Mouse (Mus musculus): Measurements from ENCODE around the gene Ighmbp2. TPM values are rescaled to one million over a fixed set of nuclear protein-coding genes. Genes with fewer than 3 reads are reported as not detected.

Gene Ighmbp2
- 3.9 and 4.6 TPM in 2 replicates for polyA plus RNA-seq (2015; fragmentation: Nextera tagmentation; extraction: Ambion mirVana)

DNA sequence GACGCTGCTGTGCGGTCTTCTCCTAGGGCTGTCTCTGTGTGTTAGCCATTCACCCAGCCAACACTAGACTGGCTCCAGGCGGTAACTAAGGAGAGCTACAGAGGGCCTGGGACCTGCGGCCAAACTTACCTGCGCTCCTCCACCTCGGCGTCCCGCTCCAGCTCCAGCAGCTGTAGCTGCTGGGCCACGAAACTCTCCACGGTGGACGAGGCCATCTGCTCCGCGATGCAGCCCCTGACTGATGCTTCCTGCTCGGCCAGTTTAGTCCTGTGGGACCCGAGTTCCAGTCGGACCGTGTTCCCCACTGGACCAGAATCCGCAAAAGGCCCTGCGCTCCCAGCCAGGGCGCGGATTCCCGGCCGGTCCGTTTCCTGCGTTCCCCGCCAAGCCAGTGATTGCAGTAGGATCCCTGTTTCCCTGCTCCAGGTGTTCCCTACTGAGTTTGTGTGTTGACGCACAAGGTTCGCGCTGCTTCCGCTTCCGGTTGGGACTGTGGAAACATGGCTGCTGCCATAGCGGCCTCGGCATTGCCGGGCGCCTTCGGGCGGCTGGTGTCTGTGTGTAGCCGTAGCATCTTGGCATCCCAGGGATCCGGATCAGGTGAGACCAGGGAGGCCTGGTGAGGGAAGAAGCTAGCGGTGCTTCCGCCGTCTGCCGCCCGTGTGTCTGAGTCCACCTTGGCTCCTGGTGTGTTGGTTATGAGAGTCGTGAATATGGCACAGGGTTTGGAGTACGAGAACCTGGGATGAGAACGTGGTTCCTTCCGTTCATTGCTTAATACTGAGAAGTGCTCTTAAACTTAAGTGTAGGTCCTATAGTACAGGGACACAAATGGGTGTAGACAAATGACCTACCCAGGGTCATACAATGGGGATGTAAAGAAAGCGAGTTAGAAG lies at the start of gene Ighmbp2, which contains the start of gene Mrpl21:
Ighmbp2 (minus strand) TSS at position 446 of the 896 bp plus-strand sequence.
Mrpl21 (plus strand) TSS at position 330 of the 896 bp plus-strand sequence.

DNA sequence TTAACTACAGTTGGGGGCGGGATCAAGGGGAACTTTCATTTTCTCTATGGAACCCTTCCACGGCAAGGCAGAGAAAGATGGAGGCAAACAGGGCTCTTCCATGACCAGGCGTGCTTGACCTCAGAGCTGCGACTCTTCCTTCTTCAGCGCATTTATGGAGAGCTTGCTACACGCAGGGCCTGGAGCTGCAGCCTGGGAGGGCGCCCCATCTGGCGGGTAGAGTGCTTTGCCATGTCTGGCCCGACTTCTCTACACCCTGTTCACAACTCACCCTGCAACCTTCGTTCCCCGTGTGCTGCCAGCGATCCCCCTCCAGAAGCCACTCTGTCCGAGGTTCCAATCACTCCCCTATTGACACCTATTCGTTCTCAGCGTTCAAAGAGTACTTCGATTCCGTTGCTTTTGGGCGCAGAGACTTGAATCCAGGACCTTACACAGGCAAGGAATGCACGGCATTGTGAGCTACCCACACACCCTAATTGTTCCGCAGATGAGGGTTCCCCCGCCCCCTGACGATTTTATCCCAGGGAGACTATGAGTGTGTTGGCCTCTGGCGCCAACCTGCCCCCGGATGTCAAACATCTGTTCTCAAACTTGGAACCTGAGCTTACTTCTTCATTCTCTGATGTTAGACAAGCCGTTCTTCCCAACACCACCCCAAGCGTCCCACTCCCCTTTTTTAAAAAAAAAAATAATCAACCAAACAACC lies 39.6 kb upstream of the Ighmbp2 start, which contains the start of gene Cpt1a:
Cpt1a (plus strand) TSS at position 74 of the 709 bp plus-strand sequence.

Other genes with a start within 250 kb of the Ighmbp2 start
- gene Mrpl21, start 116 bp downstream of the Ighmbp2 start, polyA plus RNA-seq (2015; fragmentation: Nextera tagmentation; extraction: Ambion mirVana) = 79.9 and 80.0 TPM in 2 replicates
- 29.4 and 31.1 TPM in 2 replicates for gene Cpt1a, start 39.3 kb upstream of the Ighmbp2 start, polyA plus RNA-seq (2015; fragmentation: Nextera tagmentation; extraction: Ambion mirVana)
- 1.2 and 1.7 TPM in 2 replicates for gene Tesmin, start 105.8 kb upstream of the Ighmbp2 start, polyA plus RNA-seq (2015; fragmentation: Nextera tagmentation; extraction: Ambion mirVana)
- gene Gal, start 131.5 kb upstream of the Ighmbp2 start, polyA plus RNA-seq (2015; fragmentation: Nextera tagmentation; extraction: Ambion mirVana) = 1.2 and 2.1 TPM in 2 replicates

Data from spleen, postnatal 0 days (tissue).